Mouse (Mus musculus) liver, postnatal 0 days (tissue): ENCODE results near the gene Zc2hc1c. TPM values are rescaled to one million over a fixed set of nuclear protein-coding genes. Genes with fewer than 3 reads are reported as not detected.
"Not testable (repeated sequence)": the region's sequence is repeated elsewhere in the genome, so short reads cannot be mapped to it uniquely, and the experiment has no call there.

ENCODE experiments used
- ATAC-seq: fragments of 200-750 bp; cut with Nextera tagmentation; 2 replicates; pipeline ENCODE4 v1.8.0; 2017; ENCODE audit warnings: mild to moderate bottlenecking, moderate library complexity
- DNase-seq: peaks from one replicate; pipeline ENCODE4 v3.0.0-alpha.2; 2016
- H3K27ac ChIP-seq: fragments of 300-500 bp; sonication (generic); 2 replicates; pipeline ENCODE4 v1.5.1; 2014; ENCODE audit warnings: antibody characterized with exemption, moderate library complexity, mild to moderate bottlenecking, low read depth
- H3K27me3 ChIP-seq: fragments of 300-500 bp; sonication (generic); 2 replicates; pipeline ENCODE4 v1.6.1; 2014; ENCODE audit warnings: low read length, control low read depth, mixed read lengths; ENCODE audit not compliant: insufficient read depth
- H3K36me3 ChIP-seq: fragments of 300-500 bp; sonication (generic); replicated peaks from 2 replicates; pipeline ENCODE4 v1.6.1; 2014; ENCODE audit warnings: mild to moderate bottlenecking, control low read depth, low read length, moderate library complexity, mixed read lengths; ENCODE audit not compliant: insufficient read depth
- H3K4me1 ChIP-seq: fragments of 300-500 bp; sonication (generic); 2 replicates; pipeline ENCODE4 v1.6.1; 2014; ENCODE audit warnings: antibody characterized with exemption, mild to moderate bottlenecking, control low read depth; ENCODE audit not compliant: insufficient read depth
- H3K4me2 ChIP-seq: fragments of 300-500 bp; sonication (generic); 2 replicates; pipeline ENCODE4 v1.6.1; 2014; ENCODE audit warnings: low read depth, mild to moderate bottlenecking, low read length, moderate library complexity, mixed read lengths
- H3K4me3 ChIP-seq: fragments of 300-500 bp; sonication (generic); 2 replicates; pipeline ENCODE4 v1.5.1; 2014; ENCODE audit warnings: low read depth, low read length
- H3K9ac ChIP-seq: fragments of 300-500 bp; sonication (generic); replicated peaks from 2 replicates; pipeline ENCODE4 v1.6.1; 2014; ENCODE audit warnings: mild to moderate bottlenecking, moderate library complexity
- H3K9me3 ChIP-seq: fragments of 300-500 bp; sonication (generic); 2 replicates; pipeline ENCODE4 v1.6.1; 2016; ENCODE audit warnings: mild to moderate bottlenecking, control low read depth, low read length, mixed read lengths
- CTCF ChIP-seq: sonication (generic); IDR thresholded peaks from 2 replicates; pipeline ENCODE4 v1.5.1; 2016; ENCODE audit warnings: antibody characterized with exemption, low read depth
- EP300 ChIP-seq: IDR thresholded peaks from 2 replicates; pipeline ENCODE4 v1.6.1; 2016; ENCODE audit warnings: antibody characterized with exemption, low read depth, mild to moderate bottlenecking
- WGBS: fragments of 180-500 bp; shearing (Covaris S2); extraction: QIAGEN DNeasy Blood & Tissue Kit; methylation state at CpG from one replicate; pipeline ENCODE4 v1.1.7; 2014; ENCODE audit not compliant: insufficient replicate concordance; 5-methylcytosine and 5-hydroxymethylcytosine counted together
- polyA plus RNA-seq: library from polyadenylated mRNA; unstranded; fragments of >200 nt; fragmentation: Nextera tagmentation; extraction: Ambion mirVana; gene quantifications from 2 replicates; pipeline ENCODE4 v1.2.1, GENCODE M21; 2015

Gene Zc2hc1c
- polyA plus RNA-seq, 1 experiment from 2014 or later, result 0.22 TPM

- no peak overlapping the region; the same call in 1 of the 2 replicates for H3K4me3 ChIP-seq
- WGBS, result 37% methylated on average over 12 of the region's 12 CpGs
- H3K9ac ChIP-seq, result no peak overlapping the region
- TF ChIP-seq CTCF (no peak), EP300 (peak; percentile 71)
- no peak overlapping the region for H3K27ac ChIP-seq
- H3K9me3 ChIP-seq, result no peaks in the 10 kb centered on the region
- no peaks in the 10 kb centered on the region for H3K27me3 ChIP-seq
- peak overlapping the region; percentile 98 for H3K4me2 ChIP-seq
- ATAC-seq (peak; percentile 16), DNase-seq (no peak)
- H3K4me1 ChIP-seq, result peaks cover 9% of the 10 kb centered on the region
- H3K36me3 ChIP-seq, result peaks cover 5% of the 10 kb centered on the region
These were observed 7.3 kb upstream of the Zc2hc1c start for GRCm38 (mm10) chr12:85280845-85281651.

- 0 out of 2 replicates have a peak overlapping the region, but pooled peaks have one; percentile 10 for H3K4me2 ChIP-seq
- not testable (repeated sequence) for DNase-seq, H3K9me3 ChIP-seq, H3K9ac ChIP-seq, H3K36me3 ChIP-seq, H3K4me3 ChIP-seq, H3K27me3 ChIP-seq, H3K27ac ChIP-seq, ATAC-seq, H3K4me1 ChIP-seq
- 82% methylated on average over 1 of the region's 4 CpGs for WGBS
These were observed 6.6 kb upstream of the Zc2hc1c start for GRCm38 (mm10) chr12:85281756-85282155.

DNA sequence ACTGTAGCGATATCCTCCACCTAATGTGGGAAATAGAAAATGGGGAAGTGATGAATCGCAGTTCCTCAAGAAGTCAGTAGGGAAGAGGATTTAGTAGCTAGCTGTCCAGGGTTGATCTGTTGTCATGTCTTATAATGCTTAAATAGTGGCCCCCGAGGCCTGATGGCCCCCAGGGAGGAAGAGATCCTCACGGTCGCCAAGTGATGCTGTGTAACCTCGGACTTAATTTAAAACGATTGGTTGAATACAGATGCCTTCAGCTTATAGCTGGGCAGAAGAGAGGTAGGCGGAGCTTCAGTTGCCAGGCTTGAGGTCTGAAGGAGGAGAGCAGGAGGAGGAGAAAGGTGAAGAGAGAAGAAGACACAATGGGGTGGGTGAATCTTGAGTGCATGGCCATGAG is 4.1 kb upstream of the Zc2hc1c start:
- Histone ChIP-seq H3K27ac (no peak overlapping the region), H3K27me3 (peaks cover 10% of the 10 kb centered on the region), H3K9ac (no peak overlapping the region), H3K4me1 (peaks cover 11% of the 10 kb centered on the region), H3K36me3 (no peaks in the 10 kb centered on the region), H3K4me3 (no peak overlapping the region), H3K4me2 (no peak overlapping the region), H3K9me3 (no peaks in the 10 kb centered on the region)
- DNase-seq (no peak), ATAC-seq (no peak)
- TF ChIP-seq CTCF, result no peak
- no peak for TF ChIP-seq EP300
- 38% methylated on average over 8 of the region's 8 CpGs for WGBS

GRCm38 (mm10) chr12:85284996-85285395 is 3.4 kb upstream of the Zc2hc1c start:
- Histone ChIP-seq H3K9ac (no peak overlapping the region), H3K27ac (no peak overlapping the region), H3K4me3 (no peak overlapping the region), H3K9me3 (no peaks in the 10 kb centered on the region), H3K36me3 (no peaks in the 10 kb centered on the region), H3K27me3 (peaks cover 15% of the 10 kb centered on the region), H3K4me1 (peaks cover 7% of the 10 kb centered on the region; the same call in 1 of the 2 replicates), H3K4me2 (no peak overlapping the region)
- DNase-seq (no peak), ATAC-seq (no peak)
- 81% methylated on average over 4 of the region's 4 CpGs for WGBS
- TF ChIP-seq EP300 (no peak), CTCF (no peak)

DNA sequence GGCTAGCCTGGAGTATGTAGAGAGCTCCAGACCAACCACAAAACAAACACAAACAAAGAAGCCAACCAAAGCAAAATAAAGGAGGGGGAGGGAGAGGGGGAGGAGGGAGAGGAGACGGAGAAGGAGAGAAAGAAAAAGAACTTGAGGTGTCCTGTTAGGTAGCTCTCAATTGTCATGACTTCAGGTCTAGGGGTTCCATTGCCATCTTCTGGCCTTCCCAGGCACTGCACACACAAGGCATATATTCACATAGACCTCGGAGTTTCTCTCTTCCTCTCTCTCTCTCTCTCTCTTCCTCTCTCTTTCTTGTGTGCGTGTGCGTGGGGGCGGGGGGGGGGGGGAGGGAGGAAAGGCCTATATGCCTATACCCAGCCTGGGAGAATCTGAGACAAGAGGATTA is 1.4 kb upstream of the Zc2hc1c start:
- Histone ChIP-seq H3K4me1 (peaks cover 7% of the 10 kb centered on the region; the same call in 1 of the 2 replicates), H3K9ac (no peak overlapping the region), H3K27ac (no peak overlapping the region), H3K27me3 (peaks cover 19% of the 10 kb centered on the region), H3K36me3 (no peaks in the 10 kb centered on the region), H3K4me3 (no peak overlapping the region), H3K9me3 (no peaks in the 10 kb centered on the region), H3K4me2 (no peak overlapping the region)
- no peak for ATAC-seq
- peak; percentile 48 for DNase-seq
- 15% methylated on average over 2 of the region's 5 CpGs for WGBS
- TF ChIP-seq CTCF (peak; percentile 70), EP300 (no peak)

GRCm38 (mm10) chr12:85287809-85288485 is 444 bp upstream of the Zc2hc1c start, which contains the start of gene Acyp1:
TSS of gene Acyp1 (minus strand) at chr12:85288438.
- Histone ChIP-seq H3K4me3 (peak within 1 kb of the TSS; percentile 54), H3K36me3 (no peaks in the 10 kb centered on the region), H3K4me1 (peaks cover 7% of the 10 kb centered on the region; the same call in 1 of the 2 replicates), H3K27me3 (peaks cover 19% of the 10 kb centered on the region), H3K9me3 (no peaks in the 10 kb centered on the region), H3K4me2 (peak within 1 kb of the TSS; percentile 83), H3K9ac (peak within 1 kb of the TSS; percentile 47), H3K27ac (no peak within 1 kb of the TSS)
- no peak for TF ChIP-seq CTCF
- no peak for TF ChIP-seq EP300
- DNase-seq, result peak; percentile 40
- peak; percentile 64 for ATAC-seq
- 12% methylated on average over 21 of the region's 21 CpGs for WGBS
